Mouse (Mus musculus) embryonic facial prominence, embryonic 10.5 days (tissue): ENCODE data around the gene Gjb6. TPM values are rescaled to one million over a fixed set of nuclear protein-coding genes. Genes with fewer than 3 reads are reported as not detected.
A peak's percentile ranks its signal among the peaks of the same experiment; 100 is the strongest.

Experiments
- DNase-seq: peaks from one replicate; pipeline ENCODE4 v3.0.0-alpha.2; 2017; ENCODE audit warnings: low spot score
- H3K27ac ChIP-seq: fragments of 300-500 bp; sonication (generic); replicated peaks from 2 replicates; pipeline ENCODE4 v1.5.1; 2016; ENCODE audit warnings: mild to moderate bottlenecking
- H3K27me3 ChIP-seq: fragments of 300-500 bp; sonication (generic); replicated peaks from 2 replicates; pipeline ENCODE4 v1.6.1; 2016; ENCODE audit warnings: low read depth, mild to moderate bottlenecking; ENCODE audit not compliant: poor library complexity, severe bottlenecking
- H3K36me3 ChIP-seq: fragments of 300-500 bp; sonication (generic); replicated peaks from 2 replicates; pipeline ENCODE4 v1.6.1; 2016; ENCODE audit warnings: mild to moderate bottlenecking, moderate library complexity
- H3K4me1 ChIP-seq: fragments of 300-500 bp; sonication (generic); 2 replicates; pipeline ENCODE4 v1.6.1; 2016
- H3K4me3 ChIP-seq: fragments of 300-500 bp; sonication (generic); 2 replicates; pipeline ENCODE4 v1.5.1; 2016; ENCODE audit warnings: mild to moderate bottlenecking, moderate library complexity
- H3K9me3 ChIP-seq: fragments of 300-500 bp; sonication (generic); 2 replicates; pipeline ENCODE4 v1.6.1; 2016; ENCODE audit warnings: mild to moderate bottlenecking
- WGBS: fragments of 180-500 bp; shearing (Covaris S2); methylation state at CpG from one replicate; pipeline ENCODE4 v1.1.7; 2016; 5-methylcytosine and 5-hydroxymethylcytosine counted together
- polyA plus RNA-seq: library from polyadenylated mRNA; unstranded; fragments of >200 nt; fragmentation: Nextera tagmentation; extraction: Ambion mirVana; gene quantifications from 2 replicates; pipeline ENCODE4 v1.2.1, GENCODE M21; 2016

The Gjb6 gene
- 1.1 and 3.5 TPM in 2 replicates for polyA plus RNA-seq

DNA sequence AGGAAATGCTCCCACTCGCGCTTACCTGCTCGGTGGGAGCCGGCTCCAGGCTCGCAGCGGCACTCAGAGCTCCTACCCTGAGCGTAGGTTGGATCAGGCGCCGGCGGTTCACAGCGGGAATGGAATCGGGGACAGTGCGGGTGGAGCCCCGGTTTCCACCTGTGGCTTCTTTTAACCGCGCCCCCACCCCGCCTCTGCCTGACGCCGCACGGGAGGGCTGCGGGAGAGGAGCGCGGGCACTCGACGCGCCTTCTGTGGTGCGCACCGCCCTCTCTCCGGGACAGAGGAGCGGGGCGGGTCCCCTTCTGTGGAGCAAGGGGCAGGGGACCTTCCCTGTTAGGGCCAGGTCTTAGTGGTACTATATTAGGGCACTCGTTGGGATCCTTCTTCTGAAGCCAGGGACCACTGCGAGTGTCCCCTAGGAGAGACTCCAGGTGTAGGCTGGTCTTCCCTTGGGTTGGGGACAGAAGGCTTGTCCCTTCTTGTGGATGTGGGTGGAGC, at the start of gene Gjb6:
Gjb6 (minus strand) TSS at position 451 of the 501 bp plus-strand sequence.
- H3K27me3 ChIP-seq, result peaks cover 80% of the 10 kb centered on the region
- 2% methylated on average over 33 of the region's 33 CpGs for WGBS
- no peaks in the 10 kb centered on the region for H3K36me3 ChIP-seq
- no peaks in the 10 kb centered on the region for H3K9me3 ChIP-seq
- H3K4me3 ChIP-seq, result peak within 1 kb of the TSS; percentile 62
- H3K4me1 ChIP-seq, result peaks cover 37% of the 10 kb centered on the region
- peak within 1 kb of the TSS; percentile 24; the same call in 1 of the 2 replicates for H3K27ac ChIP-seq
- peak; percentile 29 for DNase-seq

DNA sequence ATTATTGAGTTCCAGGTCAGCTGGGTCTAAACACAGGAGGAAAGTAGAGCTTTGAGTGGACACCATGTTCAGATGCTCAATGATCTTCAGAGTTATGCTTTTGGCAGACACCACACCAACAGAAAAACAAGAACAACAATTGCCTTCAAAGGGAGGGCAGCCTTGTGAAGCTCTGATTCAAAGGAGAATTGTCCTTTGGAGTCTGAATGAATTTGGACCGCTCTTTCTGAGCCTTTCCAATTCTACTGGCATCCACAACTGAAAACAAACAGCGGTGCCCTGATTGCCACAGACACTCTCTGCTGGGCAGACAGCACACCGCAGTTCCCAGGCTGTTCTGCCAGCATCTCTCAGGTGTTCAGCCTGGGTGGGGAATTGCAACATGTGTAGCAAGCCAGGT, 32.1 kb upstream of the Gjb6 start:
- Histone ChIP-seq H3K4me3 (no peak overlapping the region), H3K4me1 (peaks cover 20% of the 10 kb centered on the region), H3K27me3 (peaks cover 4% of the 10 kb centered on the region; the same call in 1 of the 2 replicates), H3K9me3 (no peaks in the 10 kb centered on the region), H3K27ac (no peak overlapping the region), H3K36me3 (no peaks in the 10 kb centered on the region)
- no peak for DNase-seq
- WGBS, result 89% methylated on average over 3 of the region's 3 CpGs

DNA sequence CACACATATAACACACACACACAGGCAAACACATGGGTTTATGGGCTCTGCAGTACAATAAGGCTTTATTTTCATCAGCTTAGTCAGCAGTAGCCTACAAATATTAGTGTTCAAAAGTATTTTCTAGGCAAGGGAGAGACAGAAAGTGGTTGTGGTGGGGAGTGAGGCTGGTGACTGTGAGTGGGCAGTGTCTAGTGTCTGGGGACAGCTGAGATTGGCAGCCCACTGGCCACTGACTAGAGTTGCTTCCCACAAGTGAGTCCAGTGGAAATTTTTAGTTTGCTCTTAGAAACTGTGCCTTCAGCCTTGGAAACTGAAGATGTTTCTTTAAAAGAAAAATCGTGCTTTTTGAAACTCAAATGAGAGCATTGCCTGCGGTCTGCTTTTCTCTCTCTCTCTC, 28.4 kb upstream of the Gjb6 start:
- DNase-seq, result no peak
- 58% methylated on average over 2 of the region's 2 CpGs for WGBS
- no peaks in the 10 kb centered on the region for H3K9me3 ChIP-seq
- H3K36me3 ChIP-seq, result no peaks in the 10 kb centered on the region
- H3K4me1 ChIP-seq, result peaks cover 20% of the 10 kb centered on the region
- H3K27ac ChIP-seq, result no peak overlapping the region
- H3K4me3 ChIP-seq, result no peak overlapping the region
- H3K27me3 ChIP-seq, result peaks cover 4% of the 10 kb centered on the region; the same call in 1 of the 2 replicates

DNA sequence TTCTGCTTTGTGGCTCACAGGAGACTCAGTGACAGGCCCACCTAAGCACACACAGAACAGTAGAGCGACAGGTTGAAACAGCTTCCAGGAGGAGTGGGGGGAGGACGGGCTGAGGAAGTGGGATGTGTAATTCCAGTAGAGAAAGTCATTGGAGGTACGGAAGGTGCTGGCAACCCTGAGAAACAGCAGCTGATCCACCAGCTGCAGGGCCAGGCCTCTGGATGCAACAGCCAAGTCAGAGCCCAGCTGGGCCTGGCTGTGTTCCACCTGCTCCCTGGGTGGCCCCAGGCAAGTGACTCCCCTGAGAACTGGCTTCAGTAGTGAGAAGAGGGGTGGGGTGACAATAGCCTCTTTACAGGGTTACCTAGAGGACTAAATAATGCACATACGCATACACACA, 27.8 kb upstream of the Gjb6 start:
- no peaks in the 10 kb centered on the region for H3K9me3 ChIP-seq
- H3K27me3 ChIP-seq, result peaks cover 4% of the 10 kb centered on the region; the same call in 1 of the 2 replicates
- no peak overlapping the region for H3K4me3 ChIP-seq
- DNase-seq, result no peak
- no peaks in the 10 kb centered on the region for H3K36me3 ChIP-seq
- no peak overlapping the region for H3K27ac ChIP-seq
- 82% methylated on average over 4 of the region's 4 CpGs for WGBS
- peaks cover 20% of the 10 kb centered on the region for H3K4me1 ChIP-seq

DNA sequence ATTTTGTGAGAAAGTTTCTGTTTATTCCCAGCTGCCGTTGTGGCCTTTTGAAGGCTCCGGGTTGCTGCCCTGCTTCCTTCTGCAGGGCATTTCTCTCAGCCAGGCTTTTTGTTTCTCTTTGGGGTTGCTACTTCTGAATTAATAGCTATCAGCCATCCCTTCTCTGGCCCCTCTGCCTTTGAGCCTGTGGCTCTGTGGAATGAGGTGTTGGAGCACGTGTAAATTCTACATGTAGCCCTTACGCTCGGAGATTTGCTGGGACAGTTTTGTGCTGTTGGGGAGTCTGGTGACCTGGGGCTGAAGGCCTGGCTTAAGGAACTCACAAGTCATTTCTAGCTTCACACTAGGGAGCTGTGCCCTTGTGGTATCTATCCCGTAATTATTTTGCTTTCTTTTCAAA, 21.5 kb upstream of the Gjb6 start:
- no peak for DNase-seq
- no peaks in the 10 kb centered on the region for H3K9me3 ChIP-seq
- peaks cover 11% of the 10 kb centered on the region for H3K27me3 ChIP-seq
- H3K4me3 ChIP-seq, result no peak overlapping the region
- peaks cover 13% of the 10 kb centered on the region for H3K4me1 ChIP-seq
- no peaks in the 10 kb centered on the region for H3K36me3 ChIP-seq
- H3K27ac ChIP-seq, result no peak overlapping the region
- 51% methylated on average over 6 of the region's 6 CpGs for WGBS

DNA sequence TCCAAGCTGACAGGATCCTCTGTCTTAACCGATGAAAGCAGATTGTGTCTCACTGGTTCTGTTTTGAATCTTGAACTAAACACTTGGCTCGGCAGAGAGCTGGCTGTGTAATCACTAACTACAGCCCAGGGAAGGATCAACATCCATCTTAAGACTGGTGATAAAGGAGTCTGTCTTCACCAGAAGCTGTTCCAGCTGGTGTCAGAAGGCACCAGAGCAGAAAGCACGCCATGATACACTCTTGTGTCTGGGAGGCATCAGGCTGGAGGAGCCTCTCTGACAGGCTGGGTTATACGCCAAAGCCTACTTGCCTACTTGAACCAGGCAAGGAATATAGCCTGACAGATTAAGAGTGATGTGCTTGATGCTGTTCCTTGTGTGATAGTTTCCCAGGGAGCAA, 12.3 kb upstream of the Gjb6 start:
- 63% methylated on average over 4 of the region's 4 CpGs for WGBS
- Histone ChIP-seq H3K27me3 (0 out of 2 replicates have a peak, but pooled peaks cover under 1% of the 10 kb centered on the region), H3K27ac (no peak overlapping the region), H3K36me3 (no peaks in the 10 kb centered on the region), H3K4me1 (peaks cover 10% of the 10 kb centered on the region; the same call in 1 of the 2 replicates), H3K4me3 (no peak overlapping the region), H3K9me3 (no peaks in the 10 kb centered on the region)
- DNase-seq, result no peak

DNA sequence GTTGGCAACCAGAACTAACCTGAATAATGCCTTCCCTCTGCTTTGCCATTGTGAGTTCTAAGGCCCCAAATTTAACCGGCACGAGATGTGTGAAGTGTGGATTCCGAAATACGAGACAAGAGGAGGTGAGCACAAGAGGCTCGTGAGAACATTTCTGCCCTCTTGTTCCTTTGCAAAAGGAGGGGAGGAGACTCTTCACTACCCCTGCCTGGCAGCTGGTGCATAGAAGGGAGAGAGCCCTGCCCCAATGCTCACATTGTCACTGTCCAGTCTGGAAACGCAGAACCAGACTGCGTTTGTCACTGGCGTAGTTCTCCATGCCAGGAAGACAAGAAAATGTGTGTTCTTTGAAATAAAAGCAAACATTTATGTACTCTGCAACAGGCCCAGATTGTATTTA, 1.9 kb upstream of the Gjb6 start:
- H3K36me3 ChIP-seq, result no peaks in the 10 kb centered on the region
- H3K27me3 ChIP-seq, result peaks cover 80% of the 10 kb centered on the region
- H3K4me3 ChIP-seq, result no peak overlapping the region
- no peaks in the 10 kb centered on the region for H3K9me3 ChIP-seq
- no peak overlapping the region for H3K27ac ChIP-seq
- DNase-seq, result no peak
- WGBS, result 71% methylated on average over 8 of the region's 8 CpGs
- peaks cover 24% of the 10 kb centered on the region for H3K4me1 ChIP-seq

DNA sequence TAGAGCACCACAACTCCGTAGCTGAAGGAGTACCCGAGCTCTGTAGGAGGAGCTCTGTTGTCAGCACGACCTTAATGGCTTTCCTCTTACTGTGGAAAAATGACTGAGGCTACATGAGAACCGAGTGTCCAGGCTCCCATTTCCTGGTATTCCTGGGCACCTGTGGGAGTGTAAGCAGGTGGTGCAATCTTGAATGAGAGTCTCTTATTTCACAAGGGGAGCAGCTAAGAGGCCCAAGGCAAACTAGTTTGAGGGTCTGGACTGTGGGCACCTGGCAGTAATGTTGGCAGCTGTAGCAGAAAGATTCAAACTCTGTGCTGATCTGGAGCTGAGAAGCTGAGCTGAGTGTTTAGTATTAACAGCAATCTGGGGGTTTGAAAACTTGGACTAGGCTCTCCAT, 6.0 kb downstream of the Gjb6 start:
- 74% methylated on average over 4 of the region's 4 CpGs for WGBS
- no peaks in the 10 kb centered on the region for H3K36me3 ChIP-seq
- no peaks in the 10 kb centered on the region for H3K9me3 ChIP-seq
- H3K4me1 ChIP-seq, result peaks cover 23% of the 10 kb centered on the region
- H3K27ac ChIP-seq, result no peak overlapping the region
- no peak overlapping the region for H3K4me3 ChIP-seq
- H3K27me3 ChIP-seq, result peaks cover 22% of the 10 kb centered on the region
- no peak for DNase-seq

DNA sequence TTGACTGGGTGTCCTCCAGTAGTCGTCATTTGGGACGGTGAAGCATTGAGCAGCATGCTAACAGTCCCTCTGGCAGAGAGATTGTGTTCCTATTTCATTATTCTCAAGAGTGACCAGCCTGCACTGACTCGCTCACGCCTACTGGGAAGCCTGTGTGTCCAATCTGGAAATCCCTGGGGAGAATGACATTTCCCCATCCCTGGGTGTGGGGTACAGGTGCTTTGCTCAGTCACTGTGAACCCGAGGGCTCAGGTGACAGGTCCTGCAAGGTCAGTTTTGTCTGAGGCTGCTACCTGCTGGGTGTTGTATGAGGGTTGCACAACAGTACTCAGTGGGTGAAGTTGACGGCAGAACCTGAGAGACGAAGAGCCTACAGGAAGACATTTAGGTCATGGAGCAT, 11.1 kb downstream of the Gjb6 start:
- 87% methylated on average over 7 of the region's 7 CpGs for WGBS
- no peak overlapping the region for H3K27ac ChIP-seq
- no peaks in the 10 kb centered on the region for H3K36me3 ChIP-seq
- no peak for DNase-seq
- no peaks in the 10 kb centered on the region for H3K9me3 ChIP-seq
- H3K4me1 ChIP-seq, result no peaks in the 10 kb centered on the region
- H3K4me3 ChIP-seq, result no peak overlapping the region
- peaks cover 3% of the 10 kb centered on the region for H3K27me3 ChIP-seq

DNA sequence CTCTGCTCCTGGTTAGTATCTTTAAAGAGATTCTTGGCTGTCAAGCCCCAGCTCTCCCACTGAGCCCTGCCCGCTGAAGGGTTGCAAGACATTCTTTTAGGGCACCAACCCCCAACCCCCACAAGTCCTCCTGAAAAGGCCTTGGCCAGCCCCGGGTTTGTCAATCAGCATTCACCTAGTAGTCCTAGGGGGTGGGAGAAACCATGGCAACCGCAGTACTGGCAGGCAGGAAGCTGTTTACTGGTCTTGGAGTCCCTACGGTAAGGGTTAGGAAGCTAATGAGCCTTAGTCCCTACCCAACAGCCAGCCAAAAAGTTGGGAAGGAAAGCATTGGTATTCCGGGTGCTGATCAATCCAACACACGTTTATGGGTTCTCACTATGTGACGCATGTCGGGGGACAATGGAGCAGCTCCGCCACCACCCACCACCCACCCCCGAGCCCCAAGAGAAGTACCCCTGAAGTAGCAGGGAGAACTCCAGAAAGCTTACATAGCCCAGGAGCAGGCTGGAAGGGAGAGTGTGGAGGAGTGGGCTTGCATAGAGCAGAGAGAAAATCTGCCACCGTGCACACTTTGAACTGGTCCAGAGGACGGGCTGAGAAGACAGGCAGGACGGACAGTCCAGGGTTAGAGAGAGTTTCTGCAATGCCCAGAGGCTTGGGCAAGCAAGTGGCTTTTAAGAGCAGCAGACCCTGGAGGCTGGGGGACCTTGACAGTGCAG, 17.4 kb downstream of the Gjb6 start, which contains the start of gene Gm4491:
Gm4491 (minus strand) TSS at position 61 of the 722 bp plus-strand sequence.
- H3K4me3 ChIP-seq, result peak within 1 kb of the TSS; percentile 8; the same call in 1 of the 2 replicates
- DNase-seq, result peak; percentile 66

DNA sequence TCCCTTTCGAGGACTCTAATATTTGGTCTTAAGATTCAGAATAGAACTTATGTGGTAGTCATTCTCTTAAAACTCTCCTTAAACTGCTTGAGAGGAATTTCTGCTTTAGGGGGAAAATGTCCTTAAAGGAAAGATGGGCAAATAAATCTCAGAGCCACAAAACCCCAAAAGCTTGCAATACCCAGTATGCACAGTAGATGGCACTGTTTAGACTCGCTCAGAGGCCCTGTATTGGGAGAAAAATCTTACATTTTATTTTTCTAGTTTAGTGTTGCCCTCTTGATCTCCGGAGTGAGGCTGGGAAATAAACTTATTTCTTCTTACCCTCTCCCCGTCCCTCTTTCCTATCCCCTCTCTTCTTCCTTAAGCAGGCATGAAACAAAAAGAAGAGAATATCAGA, 24.2 kb downstream of the Gjb6 start:
- H3K27me3 ChIP-seq, result peaks cover 48% of the 10 kb centered on the region
- H3K4me3 ChIP-seq, result no peak overlapping the region
- no peak overlapping the region for H3K27ac ChIP-seq
- no peaks in the 10 kb centered on the region for H3K9me3 ChIP-seq
- DNase-seq, result peak; percentile 54
- WGBS, result 10% methylated on average over 4 of the region's 4 CpGs
- peaks cover 17% of the 10 kb centered on the region for H3K4me1 ChIP-seq
- H3K36me3 ChIP-seq, result no peaks in the 10 kb centered on the region

More for the DNA sequence above, 17.4 kb downstream of the Gjb6 start, which contains the start of gene Gm4491:
- Histone ChIP-seq H3K36me3 (no peaks in the 10 kb centered on the region), H3K27ac (peak within 1 kb of the TSS; percentile 54; the same call in 1 of the 2 replicates), H3K27me3 (peaks cover 13% of the 10 kb centered on the region), H3K4me1 (peaks cover 19% of the 10 kb centered on the region), H3K9me3 (no peaks in the 10 kb centered on the region)
- 14% methylated on average over 13 of the region's 13 CpGs for WGBS

DNA sequence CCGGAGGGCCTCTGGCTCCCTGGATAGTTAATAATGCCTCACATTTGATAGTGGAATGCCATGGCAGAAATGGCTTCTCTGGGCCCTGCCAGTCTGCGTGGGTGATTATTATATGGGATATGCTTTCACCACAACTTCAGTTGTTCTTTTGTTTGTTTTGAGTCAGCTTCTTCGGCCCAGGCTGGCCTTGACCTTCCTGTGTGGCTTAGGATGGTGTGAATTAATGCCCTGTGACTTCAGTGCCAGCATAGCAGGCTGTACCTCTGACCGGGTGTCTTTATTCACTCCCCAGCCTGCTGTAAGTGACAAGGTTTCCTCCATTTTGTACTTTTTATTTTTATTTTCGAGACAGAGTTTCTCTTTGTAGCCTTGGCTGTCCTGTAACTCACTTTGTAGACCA, 25.5 kb downstream of the Gjb6 start:
- H3K36me3 ChIP-seq, result no peaks in the 10 kb centered on the region
- WGBS, result 76% methylated on average over 5 of the region's 5 CpGs
- peaks cover 61% of the 10 kb centered on the region for H3K27me3 ChIP-seq
- peaks cover 21% of the 10 kb centered on the region for H3K4me1 ChIP-seq
- DNase-seq, result no peak
- H3K27ac ChIP-seq, result no peak overlapping the region
- H3K4me3 ChIP-seq, result no peak overlapping the region
- no peaks in the 10 kb centered on the region for H3K9me3 ChIP-seq

DNA sequence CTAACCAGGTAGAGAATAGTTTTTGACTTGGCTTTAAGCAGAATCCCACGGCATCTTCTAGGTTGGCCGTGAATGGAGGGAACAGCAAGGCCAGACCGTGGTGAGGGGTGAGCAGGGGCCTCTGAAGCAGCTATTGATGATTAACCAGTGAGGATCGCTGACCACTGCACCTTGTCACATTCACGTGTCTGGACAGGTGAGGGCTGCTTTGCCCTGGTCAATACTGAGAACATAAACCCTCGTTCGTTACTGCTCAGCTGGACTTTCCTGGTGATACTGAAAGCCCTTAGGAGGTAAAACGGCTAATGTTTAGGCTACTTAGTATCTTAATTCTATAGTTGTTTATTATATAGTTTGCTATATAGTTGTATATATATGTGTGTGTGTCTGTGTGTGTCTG, 26.3 kb downstream of the Gjb6 start:
- 80% methylated on average over 8 of the region's 8 CpGs for WGBS
- Histone ChIP-seq H3K9me3 (no peaks in the 10 kb centered on the region), H3K27ac (no peak overlapping the region), H3K4me1 (peaks cover 21% of the 10 kb centered on the region), H3K27me3 (peaks cover 69% of the 10 kb centered on the region), H3K36me3 (no peaks in the 10 kb centered on the region), H3K4me3 (no peak overlapping the region)
- DNase-seq, result no peak
